Mouse (Mus musculus) hindbrain, embryonic 16.5 days (tissue): ENCODE data around the gene Ltc4s. TPM values are rescaled to one million over a fixed set of nuclear protein-coding genes. Genes with fewer than 3 reads are reported as not detected.

Source experiments
- ATAC-seq: fragments of 200-750 bp; cut with Nextera tagmentation; 2 replicates; pipeline ENCODE4 v1.8.0; 2017; ENCODE audit warnings: moderate TSS enrichment, moderate library complexity
- H3K27ac ChIP-seq: fragments of 300-500 bp; sonication (generic); 2 replicates; pipeline ENCODE4 v1.5.1; 2014; ENCODE audit warnings: low read depth, mild to moderate bottlenecking, control low read depth, low read length, moderate library complexity
- H3K27me3 ChIP-seq: fragments of 300-500 bp; sonication (generic); replicated peaks from 2 replicates; pipeline ENCODE4 v1.6.1; 2014; ENCODE audit warnings: low read length; ENCODE audit not compliant: control insufficient read depth, insufficient read depth
- H3K36me3 ChIP-seq: fragments of 300-500 bp; sonication (generic); 2 replicates; pipeline ENCODE4 v1.6.1; 2014; ENCODE audit warnings: mild to moderate bottlenecking, low read length, moderate library complexity, mixed read lengths; ENCODE audit not compliant: control insufficient read depth, insufficient read depth
- H3K4me1 ChIP-seq: fragments of 300-500 bp; sonication (generic); 2 replicates; pipeline ENCODE4 v1.6.1; 2014; ENCODE audit warnings: low read depth, low read length; ENCODE audit not compliant: control insufficient read depth, insufficient read depth
- H3K4me2 ChIP-seq: fragments of 300-500 bp; sonication (generic); 2 replicates; pipeline ENCODE4 v1.6.1; 2014; ENCODE audit warnings: mild to moderate bottlenecking, low read length, control low read depth, moderate library complexity
- H3K4me3 ChIP-seq: fragments of 300-500 bp; sonication (generic); 2 replicates; pipeline ENCODE4 v1.5.1; 2014; ENCODE audit warnings: mild to moderate bottlenecking, low read length, control low read depth, moderate library complexity
- H3K9ac ChIP-seq: fragments of 300-500 bp; sonication (generic); 2 replicates; pipeline ENCODE4 v1.6.1; 2014; ENCODE audit warnings: low read depth, mild to moderate bottlenecking, control low read depth, low read length, moderate library complexity
- H3K9me3 ChIP-seq: fragments of 300-500 bp; sonication (generic); 2 replicates; pipeline ENCODE4 v1.6.1; 2014; ENCODE audit warnings: mild to moderate bottlenecking, low read length, moderate library complexity; ENCODE audit not compliant: control insufficient read depth
- WGBS: fragments of 180-500 bp; shearing (Covaris S2); extraction: QIAGEN DNeasy Blood & Tissue Kit; methylation state at CpG from one replicate; pipeline ENCODE4 v1.1.7; 2014; 5-methylcytosine and 5-hydroxymethylcytosine counted together
- polyA plus RNA-seq: library from polyadenylated mRNA; unstranded; fragments of >200 nt; fragmentation: Nextera tagmentation; extraction: Ambion mirVana; gene quantifications from 2 replicates; pipeline ENCODE4 v1.2.1, GENCODE M21; 2015

Ltc4s gene
- polyA plus RNA-seq, 1 experiment from 2014 or later, result 3.4 TPM

- no peak for ATAC-seq
- Histone ChIP-seq H3K27ac (no peak overlapping the region), H3K9me3 (no peaks in the 10 kb centered on the region), H3K36me3 (peaks cover 26% of the 10 kb centered on the region), H3K27me3 (0 out of 2 replicates have a peak, but pooled peaks cover 2% of the 10 kb centered on the region), H3K4me1 (peaks cover 40% of the 10 kb centered on the region), H3K9ac (0 out of 2 replicates have a peak overlapping the region, but pooled peaks have one; percentile 8), H3K4me2 (no peak overlapping the region), H3K4me3 (no peak overlapping the region)
- WGBS, result 38% methylated on average over 7 of the region's 7 CpGs
Observed at GRCm38 (mm10) chr11:50229252-50229910, 9.0 kb downstream of the Ltc4s start.

GRCm38 (mm10) chr11:50228772-50229171, 9.6 kb downstream of the Ltc4s start:
- H3K9ac ChIP-seq, result peak overlapping the region; percentile 45; the same call in 1 of the 2 replicates
- no peaks in the 10 kb centered on the region for H3K9me3 ChIP-seq
- peaks cover 43% of the 10 kb centered on the region for H3K4me1 ChIP-seq
- H3K27ac ChIP-seq, result no peak overlapping the region
- H3K4me3 ChIP-seq, result no peak overlapping the region
- H3K4me2 ChIP-seq, result no peak overlapping the region
- H3K27me3 ChIP-seq, result no peaks in the 10 kb centered on the region
- H3K36me3 ChIP-seq, result peaks cover 20% of the 10 kb centered on the region
- no peak for ATAC-seq
- 24% methylated on average over 3 of the region's 3 CpGs for WGBS

- 82% methylated on average over 4 of the region's 4 CpGs for WGBS
- no peak overlapping the region for H3K27ac ChIP-seq
Observed at GRCm38 (mm10) chr11:50227736-50228135, 10.7 kb downstream of the Ltc4s start.

GRCm38 (mm10) chr11:50227226-50227625, 11.2 kb downstream of the Ltc4s start:
- no peaks in the 10 kb centered on the region for H3K27me3 ChIP-seq
- no peak for ATAC-seq
- 81% methylated on average over 3 of the region's 3 CpGs for WGBS
- H3K4me2 ChIP-seq, result peak overlapping the region; percentile 93
- H3K9me3 ChIP-seq, result no peaks in the 10 kb centered on the region
- 0 out of 2 replicates have a peak overlapping the region, but pooled peaks have one; percentile 9 for H3K9ac ChIP-seq
- H3K36me3 ChIP-seq, result peaks cover 5% of the 10 kb centered on the region
- peaks cover 52% of the 10 kb centered on the region for H3K4me1 ChIP-seq
- no peak overlapping the region for H3K4me3 ChIP-seq
- no peak overlapping the region for H3K27ac ChIP-seq

More at GRCm38 (mm10) chr11:50227736-50228135, 10.7 kb downstream of the Ltc4s start:
- 0 out of 2 replicates have a peak overlapping the region, but pooled peaks have one; percentile 9 for H3K9ac ChIP-seq
- peaks cover 10% of the 10 kb centered on the region for H3K36me3 ChIP-seq
- no peak for ATAC-seq
- H3K4me1 ChIP-seq, result peaks cover 52% of the 10 kb centered on the region
- H3K4me2 ChIP-seq, result no peak overlapping the region
- H3K9me3 ChIP-seq, result no peaks in the 10 kb centered on the region
- H3K27me3 ChIP-seq, result no peaks in the 10 kb centered on the region
- no peak overlapping the region for H3K4me3 ChIP-seq

GRCm38 (mm10) chr11:50226406-50226805, 12.0 kb downstream of the Ltc4s start:
- Histone ChIP-seq H3K9me3 (no peaks in the 10 kb centered on the region), H3K9ac (peak overlapping the region; percentile 98), H3K36me3 (peaks cover 3% of the 10 kb centered on the region; the same call in 1 of the 2 replicates), H3K4me3 (peak overlapping the region; percentile 91), H3K4me1 (peaks cover 52% of the 10 kb centered on the region), H3K27me3 (no peaks in the 10 kb centered on the region), H3K27ac (peak overlapping the region; percentile 94; the same call in 1 of the 2 replicates), H3K4me2 (peak overlapping the region; percentile 93)
- 41% methylated on average over 2 of the region's 2 CpGs for WGBS
- no peak for ATAC-seq

- Histone ChIP-seq H3K4me2 (peak overlapping the region; percentile 93), H3K36me3 (0 out of 2 replicates have a peak, but pooled peaks cover 1% of the 10 kb centered on the region), H3K9me3 (no peaks in the 10 kb centered on the region), H3K4me1 (peaks cover 49% of the 10 kb centered on the region), H3K4me3 (peak overlapping the region; percentile 91), H3K27ac (peak overlapping the region; percentile 94), H3K9ac (peak overlapping the region; percentile 98), H3K27me3 (no peaks in the 10 kb centered on the region)
- WGBS, result 5% methylated on average over 27 of the region's 34 CpGs
- peak; percentile 32 for ATAC-seq
Observed at GRCm38 (mm10) chr11:50225611-50226378, 12.6 kb downstream of the Ltc4s start.

GRCm38 (mm10) chr11:50224671-50225530, 13.5 kb downstream of the Ltc4s start:
- WGBS, result under 1% methylated on average over 64 of the region's 70 CpGs
- Histone ChIP-seq H3K27ac (peak overlapping the region; percentile 94), H3K4me2 (peak overlapping the region; percentile 93), H3K9me3 (no peaks in the 10 kb centered on the region), H3K4me3 (peak overlapping the region; percentile 91), H3K9ac (peak overlapping the region; percentile 98), H3K36me3 (no peaks in the 10 kb centered on the region), H3K27me3 (no peaks in the 10 kb centered on the region), H3K4me1 (peaks cover 48% of the 10 kb centered on the region)
- ATAC-seq, result peak; percentile 80

GRCm38 (mm10) chr11:50223783-50224662, 14.4 kb downstream of the Ltc4s start:
- no peaks in the 10 kb centered on the region for H3K9me3 ChIP-seq
- no peaks in the 10 kb centered on the region for H3K36me3 ChIP-seq
- ATAC-seq, result peak; percentile 16
- H3K27ac ChIP-seq, result peak overlapping the region; percentile 94
- H3K4me3 ChIP-seq, result peak overlapping the region; percentile 91
- peaks cover 41% of the 10 kb centered on the region for H3K4me1 ChIP-seq
- H3K4me2 ChIP-seq, result peak overlapping the region; percentile 93
- H3K9ac ChIP-seq, result peak overlapping the region; percentile 98
- H3K27me3 ChIP-seq, result no peaks in the 10 kb centered on the region
- 3% methylated on average over 17 of the region's 17 CpGs for whole genome bisulfite sequencing
